Mouse (Mus musculus): ENCODE measurements around the gene Vps16. TPM values are rescaled to one million over a fixed set of nuclear protein-coding genes. Genes with fewer than 3 reads are reported as not detected.

The Vps16 gene
- polyA plus RNA-seq, 1 experiment from 2014 or later: 91.7 TPM

DNA sequence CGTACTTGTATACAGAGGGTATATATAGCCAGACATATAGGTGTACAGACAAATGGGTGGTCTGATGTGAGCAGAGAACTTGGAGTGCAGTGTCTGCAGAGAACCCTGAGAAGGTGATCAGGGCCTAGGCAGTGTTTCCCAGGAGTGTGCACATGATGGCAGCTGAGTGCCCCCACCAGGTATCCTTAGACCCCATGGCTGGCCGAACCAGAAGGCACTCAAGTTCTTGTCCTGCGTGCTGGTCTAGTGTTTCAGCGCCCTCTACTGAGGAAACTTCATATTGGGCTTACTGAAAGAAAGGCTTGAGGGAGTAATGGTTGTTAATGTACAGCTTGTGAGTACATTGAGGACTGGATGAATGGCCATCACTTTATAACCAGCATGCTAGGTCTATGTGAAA, 9.0 kb downstream of the Vps16 start:
- no peak overlapping the region for H3K4me2 ChIP-seq
- no peaks in the 10 kb centered on the region for H3K4me1 ChIP-seq (ENCODE audit: control insufficient read depth, insufficient read depth, low read length)
- no peak overlapping the region for H3K27ac ChIP-seq (ENCODE audit: low read depth, low read length)
- H3K9ac ChIP-seq (ENCODE audit: low read length): no peak overlapping the region
- WGBS: 33% methylated on average over 4 of the region's 4 CpGs
- no peaks in the 10 kb centered on the region for H3K9me3 ChIP-seq (ENCODE audit: control insufficient read depth, low read length)
- peaks cover 3% of the 10 kb centered on the region; the same call in 1 of the 2 replicates for H3K36me3 ChIP-seq (ENCODE audit: control insufficient read depth, insufficient read depth, low read length)
- no peak overlapping the region for H3K4me3 ChIP-seq (ENCODE audit: low read depth, low read length)
- DNase-seq (ENCODE audit: low spot score, missing footprints) (peak; percentile 91), ATAC-seq (ENCODE audit: low FRiP score) (0 out of 2 replicates have a peak, but pooled peaks have one; percentile 42)
- no peaks in the 10 kb centered on the region for H3K27me3 ChIP-seq (ENCODE audit: control insufficient read depth, insufficient read depth, low read length)

GRCm38 (mm10) chr2:130436769-130437168, 12.6 kb downstream of the Vps16 start:
- DNase-seq (ENCODE audit: low spot score, missing footprints) (no peak), ATAC-seq (ENCODE audit: low FRiP score) (no peak)
- Histone ChIP-seq H3K4me2 (no peak overlapping the region), H3K4me1 (ENCODE audit: control insufficient read depth, insufficient read depth, low read length) (no peaks in the 10 kb centered on the region), H3K36me3 (ENCODE audit: control insufficient read depth, insufficient read depth, low read length) (peaks cover 23% of the 10 kb centered on the region), H3K27me3 (ENCODE audit: control insufficient read depth, insufficient read depth, low read length) (no peaks in the 10 kb centered on the region), H3K9ac (ENCODE audit: low read length) (no peak overlapping the region), H3K9me3 (ENCODE audit: control insufficient read depth, low read length) (no peaks in the 10 kb centered on the region), H3K4me3 (ENCODE audit: low read depth, low read length) (no peak overlapping the region), H3K27ac (ENCODE audit: low read depth, low read length) (no peak overlapping the region)
- 100% methylated on average over 1 of the region's 1 CpGs for WGBS

DNA sequence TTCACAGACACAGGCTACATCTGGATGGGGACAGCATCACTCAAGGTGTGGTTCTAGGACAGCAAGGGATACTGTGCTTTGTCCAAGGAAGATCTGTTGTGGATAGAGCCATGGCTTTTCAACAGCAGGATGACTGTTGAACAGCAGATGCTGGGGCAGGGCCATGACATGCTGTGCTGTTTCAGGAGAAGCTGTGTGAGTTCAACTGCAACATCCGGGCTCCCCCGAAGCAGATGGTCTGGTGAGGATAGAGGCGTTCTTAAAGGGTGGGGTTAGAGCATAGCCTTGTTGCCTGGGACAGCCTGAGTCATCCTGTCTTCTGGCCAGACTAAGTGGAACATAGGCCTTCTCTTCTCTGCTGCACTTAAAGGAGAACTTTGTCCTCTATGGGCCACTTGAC, 14.7 kb downstream of the Vps16 start:
- DNase-seq (ENCODE audit: low spot score, missing footprints): no peak
- Histone ChIP-seq H3K4me1 (ENCODE audit: control insufficient read depth, insufficient read depth, low read length) (no peaks in the 10 kb centered on the region), H3K27me3 (ENCODE audit: control insufficient read depth, insufficient read depth, low read length) (no peaks in the 10 kb centered on the region), H3K9ac (ENCODE audit: low read length) (no peak overlapping the region), H3K4me2 (no peak overlapping the region), H3K36me3 (ENCODE audit: control insufficient read depth, insufficient read depth, low read length) (peaks cover 26% of the 10 kb centered on the region), H3K4me3 (ENCODE audit: low read depth, low read length) (no peak overlapping the region), H3K9me3 (ENCODE audit: control insufficient read depth, low read length) (no peaks in the 10 kb centered on the region), H3K27ac (ENCODE audit: low read depth, low read length) (no peak overlapping the region)
- 97% methylated on average over 3 of the region's 3 CpGs for WGBS
- ATAC-seq (ENCODE audit: low FRiP score): no peak

DNA sequence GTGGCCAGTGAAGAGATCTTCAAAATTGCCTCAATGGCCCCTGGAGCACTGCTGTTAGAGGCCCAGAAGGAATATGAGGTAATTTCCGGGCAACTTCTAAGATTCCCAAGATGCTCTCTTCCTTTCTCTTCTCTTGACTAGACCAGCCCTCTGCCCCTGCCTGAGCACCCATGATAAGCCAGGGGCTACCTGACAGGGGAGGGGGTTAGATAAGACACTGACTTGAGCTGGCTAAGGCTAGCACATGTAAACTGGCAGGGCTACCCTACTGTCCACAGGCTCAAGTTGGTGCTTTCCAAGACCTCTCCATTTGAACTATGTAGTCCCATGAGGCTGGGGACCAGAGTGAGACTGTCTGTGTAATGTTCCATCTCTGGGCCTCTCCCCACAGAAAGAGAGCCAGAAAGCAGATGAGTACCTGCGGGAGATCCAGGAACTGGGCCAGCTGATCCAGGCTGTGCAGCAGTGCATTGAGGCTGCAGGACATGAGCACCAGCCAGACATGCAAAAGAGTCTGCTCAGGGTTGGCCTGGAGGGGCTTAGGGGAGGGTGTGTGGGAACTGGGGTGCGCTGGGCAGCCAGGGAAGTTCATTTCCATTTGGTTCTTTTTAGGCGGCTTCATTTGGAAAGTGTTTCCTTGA, 15.8 kb downstream of the Vps16 start:
- ATAC-seq (ENCODE audit: low FRiP score): no peak
- Histone ChIP-seq H3K4me1 (ENCODE audit: control insufficient read depth, insufficient read depth, low read length) (no peaks in the 10 kb centered on the region), H3K4me2 (no peak overlapping the region), H3K4me3 (ENCODE audit: low read depth, low read length) (no peak overlapping the region), H3K9me3 (ENCODE audit: control insufficient read depth, low read length) (no peaks in the 10 kb centered on the region), H3K27ac (ENCODE audit: low read depth, low read length) (no peak overlapping the region), H3K9ac (ENCODE audit: low read length) (no peak overlapping the region), H3K27me3 (ENCODE audit: control insufficient read depth, insufficient read depth, low read length) (no peaks in the 10 kb centered on the region), H3K36me3 (ENCODE audit: control insufficient read depth, insufficient read depth, low read length) (peaks cover 26% of the 10 kb centered on the region)
- no peak for DNase-seq (ENCODE audit: low spot score, missing footprints)
- WGBS: 89% methylated on average over 4 of the region's 4 CpGs

- 84% methylated on average over 10 of the region's 10 CpGs for WGBS
- H3K4me1 ChIP-seq (ENCODE audit: control insufficient read depth, insufficient read depth, low read length): no peaks in the 10 kb centered on the region
- H3K27ac ChIP-seq (ENCODE audit: low read depth, low read length): no peak overlapping the region
- H3K36me3 ChIP-seq (ENCODE audit: control insufficient read depth, insufficient read depth, low read length): peaks cover 26% of the 10 kb centered on the region
- no peaks in the 10 kb centered on the region for H3K9me3 ChIP-seq (ENCODE audit: control insufficient read depth, low read length)
- no peak overlapping the region for H3K4me2 ChIP-seq
- DNase-seq (ENCODE audit: low spot score, missing footprints): no peak
- H3K27me3 ChIP-seq (ENCODE audit: control insufficient read depth, insufficient read depth, low read length): no peaks in the 10 kb centered on the region
- no peak for ATAC-seq (ENCODE audit: low FRiP score)
- H3K4me3 ChIP-seq (ENCODE audit: low read depth, low read length): no peak overlapping the region
- H3K9ac ChIP-seq (ENCODE audit: low read length): no peak overlapping the region
Measured at GRCm38 (mm10) chr2:130442162-130442561, 18.0 kb downstream of the Vps16 start.

DNA sequence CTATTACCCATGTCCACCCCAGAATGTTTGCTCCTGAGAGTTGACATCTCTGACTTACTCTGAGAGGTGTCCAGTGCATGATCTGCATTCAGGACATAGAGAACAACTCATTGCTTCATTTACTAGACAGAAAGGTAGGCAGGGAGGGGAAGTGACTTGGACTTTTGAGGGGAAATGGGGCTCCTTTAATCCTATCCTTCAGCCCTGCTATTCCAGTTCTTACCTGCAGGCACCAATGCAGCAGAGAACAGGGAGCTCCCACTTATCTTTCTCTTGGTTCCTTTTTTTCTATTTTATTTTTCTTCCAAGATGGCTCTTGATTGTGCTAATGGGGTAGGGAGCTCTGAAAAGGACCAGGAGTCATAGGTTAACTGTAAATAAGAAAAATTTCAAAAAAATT, 24.3 kb downstream of the Vps16 start:
- Histone ChIP-seq H3K27me3 (ENCODE audit: control insufficient read depth, insufficient read depth, low read length) (peaks cover 4% of the 10 kb centered on the region; the same call in 1 of the 2 replicates), H3K36me3 (ENCODE audit: control insufficient read depth, insufficient read depth, low read length) (peaks cover 3% of the 10 kb centered on the region; the same call in 1 of the 2 replicates), H3K4me3 (ENCODE audit: low read depth, low read length) (no peak overlapping the region), H3K9me3 (ENCODE audit: control insufficient read depth, low read length) (no peaks in the 10 kb centered on the region), H3K27ac (ENCODE audit: low read depth, low read length) (no peak overlapping the region), H3K4me2 (no peak overlapping the region), H3K4me1 (ENCODE audit: control insufficient read depth, insufficient read depth, low read length) (peaks cover 11% of the 10 kb centered on the region; the same call in 1 of the 2 replicates), H3K9ac (ENCODE audit: low read length) (no peak overlapping the region)
- DNase-seq (ENCODE audit: low spot score, missing footprints): no peak
- ATAC-seq (ENCODE audit: low FRiP score): no peak

GRCm38 (mm10) chr2:130449021-130449793, 25.1 kb downstream of the Vps16 start:
- H3K4me1 ChIP-seq (ENCODE audit: control insufficient read depth, insufficient read depth, low read length): peaks cover 11% of the 10 kb centered on the region; the same call in 1 of the 2 replicates
- peak overlapping the region; percentile 91 for H3K4me3 ChIP-seq (ENCODE audit: low read depth, low read length)
- no peaks in the 10 kb centered on the region for H3K9me3 ChIP-seq (ENCODE audit: control insufficient read depth, low read length)
- WGBS: 9% methylated on average over 17 of the region's 17 CpGs
- peak; percentile 95 for DNase-seq (ENCODE audit: low spot score, missing footprints)
- peak overlapping the region; percentile 7; the same call in 1 of the 2 replicates for H3K9ac ChIP-seq (ENCODE audit: low read length)
- peak overlapping the region; percentile 79 for H3K4me2 ChIP-seq
- no peaks in the 10 kb centered on the region for H3K36me3 ChIP-seq (ENCODE audit: control insufficient read depth, insufficient read depth, low read length)
- peaks cover 4% of the 10 kb centered on the region; the same call in 1 of the 2 replicates for H3K27me3 ChIP-seq (ENCODE audit: control insufficient read depth, insufficient read depth, low read length)
- ATAC-seq (ENCODE audit: low FRiP score): peak; percentile 10
- no peak overlapping the region for H3K27ac ChIP-seq (ENCODE audit: low read depth, low read length)

GRCm38 (mm10) chr2:130449794-130450433, 25.8 kb downstream of the Vps16 start, which contains the start of gene Ptpra:
Gene Ptpra (plus strand): TSS chr2:130450278.
- H3K36me3 ChIP-seq (ENCODE audit: control insufficient read depth, insufficient read depth, low read length): no peaks in the 10 kb centered on the region
- peak within 1 kb of the TSS; percentile 88 for H3K9ac ChIP-seq (ENCODE audit: low read length)
- peak within 1 kb of the TSS; percentile 60 for H3K27ac ChIP-seq (ENCODE audit: low read depth, low read length)
- H3K4me1 ChIP-seq (ENCODE audit: control insufficient read depth, insufficient read depth, low read length): peaks cover 11% of the 10 kb centered on the region; the same call in 1 of the 2 replicates
- peak within 1 kb of the TSS; percentile 79 for H3K4me2 ChIP-seq
- ATAC-seq (ENCODE audit: low FRiP score) (peak; percentile 98), DNase-seq (ENCODE audit: low spot score, missing footprints) (peak; percentile 98)
- H3K9me3 ChIP-seq (ENCODE audit: control insufficient read depth, low read length): no peaks in the 10 kb centered on the region
- H3K4me3 ChIP-seq (ENCODE audit: low read depth, low read length): peak within 1 kb of the TSS; percentile 91
- peaks cover 4% of the 10 kb centered on the region; the same call in 1 of the 2 replicates for H3K27me3 ChIP-seq (ENCODE audit: control insufficient read depth, insufficient read depth, low read length)
- WGBS: 0% methylated on average over 38 of the region's 50 CpGs
